In the genomic region with DNA sequence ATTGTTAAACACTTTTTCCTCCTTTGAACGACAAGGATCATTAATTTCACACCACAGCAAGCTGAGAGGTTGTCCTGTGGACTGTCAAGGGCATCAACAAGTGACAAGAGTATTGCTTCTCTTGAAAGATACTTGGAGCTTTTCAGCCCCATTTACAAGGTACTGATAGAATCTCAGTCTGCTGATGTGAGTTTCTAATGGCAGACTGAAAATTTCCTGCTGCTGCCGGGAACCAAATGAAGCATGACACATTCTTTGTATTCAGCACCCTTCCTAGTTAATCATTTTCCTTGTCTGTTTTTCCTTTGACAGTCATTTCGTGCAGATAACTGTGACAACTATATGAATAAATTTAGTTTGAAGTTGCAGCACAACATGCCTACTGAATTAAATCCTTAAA, we compare ENCODE assay signal across 13 mouse cellular contexts. TPM values are rescaled to one million over a fixed set of nuclear protein-coding genes. Genes with fewer than 3 reads are reported as not detected.
"Had no signal": no experiment of that assay in that cellular context is flagged by ENCODE, and none has a peak within 500 bp of the region (broad histone marks: within the 10 kb centered on the region; RNA-seq: fewer than 3 reads in every experiment).

No protein-coding gene starts in this region.

- H3K27me3 ChIP-seq: intestine, embryonic 15.5 days; limb, embryonic 13.5 days; liver, embryonic 15.5 days; midbrain, embryonic 15.5 days; neural tube, embryonic 13.5 days had no signal

- DNase-seq: left cerebral cortex, postnatal 4 days; lung, embryonic 14.5 days; lung, postnatal 10 days; lung, postnatal 4 days; right cerebral cortex, postnatal 25 days; thymus, postnatal 36 days had no signal

- H3K36me3 ChIP-seq: intestine, embryonic 15.5 days; limb, embryonic 13.5 days; liver, embryonic 15.5 days; midbrain, embryonic 10.5 days; midbrain, embryonic 15.5 days; neural tube, embryonic 13.5 days had no signal

- ATAC-seq: intestine, embryonic 15.5 days; midbrain, embryonic 15.5 days had no signal

- H3K9me3 ChIP-seq: intestine, embryonic 15.5 days; limb, embryonic 13.5 days; liver, embryonic 15.5 days; midbrain, embryonic 10.5 days; midbrain, embryonic 15.5 days; neural tube, embryonic 13.5 days had no signal

- H3K4me3 ChIP-seq: intestine, embryonic 15.5 days; limb, embryonic 13.5 days; liver, embryonic 15.5 days; midbrain, embryonic 10.5 days; midbrain, embryonic 15.5 days; neural tube, embryonic 13.5 days had no signal

- H3K27ac ChIP-seq: intestine, embryonic 15.5 days; limb, embryonic 13.5 days; liver, embryonic 15.5 days; midbrain, embryonic 10.5 days; midbrain, embryonic 15.5 days; neural tube, embryonic 13.5 days had no signal

- H3K4me1 ChIP-seq: intestine, embryonic 15.5 days; limb, embryonic 13.5 days; liver, embryonic 15.5 days; midbrain, embryonic 10.5 days; midbrain, embryonic 15.5 days; neural tube, embryonic 13.5 days had no signal

- H3K4me2 ChIP-seq: intestine, embryonic 15.5 days; limb, embryonic 13.5 days; liver, embryonic 15.5 days; lung, embryonic 14.5 days; midbrain, embryonic 15.5 days; neural tube, embryonic 13.5 days had no signal

- H3K9ac ChIP-seq: intestine, embryonic 15.5 days; limb, embryonic 13.5 days; liver, embryonic 15.5 days; lung, embryonic 14.5 days; midbrain, embryonic 15.5 days; neural tube, embryonic 13.5 days had no signal

RNA-seq across cellular contexts. Expression of a gene that starts 22.3 kb away (rescaled TPM):
- polyA plus RNA-seq: liver, adult 2 months had no signal
